Mouse (Mus musculus) C2C12 (cell line): ENCODE results near the gene Wdr86.

Source experiments
- CTCF ChIP-seq: IDR thresholded peaks from one replicate; pipeline ENCODE4 v1.5.1; 2011; ENCODE audit not compliant: control insufficient read depth, insufficient read depth, insufficient read length
- MAX ChIP-seq: IDR thresholded peaks from one replicate; pipeline ENCODE4 v1.6.1; 2011; ENCODE audit warnings: mild to moderate bottlenecking, control low read depth

- TF ChIP-seq CTCF (no peak), MAX (no peak)
Observed at GRCm38 (mm10) chr5:24733771-24734426, 3.4 kb upstream of the Wdr86 start.
